16 mouse cellular contexts compared by ENCODE assay signal in genomic region chr9:13807657-13808056, GRCm38 (mm10).
"Had no signal": no experiment of that assay in that cellular context is flagged by ENCODE, and none has a peak within 500 bp of the region (broad histone marks: within the 10 kb centered on the region; RNA-seq: fewer than 3 reads in every experiment).

No protein-coding gene starts in this region.

- DNase-seq: retina, postnatal 1 day; right cerebral cortex, adult 18-20 months; right cerebral cortex, postnatal 14 days; right cerebral cortex, postnatal 25 days; right cerebral cortex, postnatal 4 days; spleen, adult 18-20 months; thymus, adult 18-20 months; thymus, adult 2 months; thymus, postnatal 14 days; thymus, postnatal 36 days; thymus, postnatal 4 days had no signal

- H3K4me3 ChIP-seq: neural tube, embryonic 12.5 days; neural tube, embryonic 13.5 days; neural tube, embryonic 15.5 days; stomach, embryonic 15.5 days had no signal

- H3K27me3 ChIP-seq: neural tube, embryonic 12.5 days; neural tube, embryonic 13.5 days; neural tube, embryonic 15.5 days; stomach, embryonic 15.5 days had no signal

- H3K4me1 ChIP-seq: neural tube, embryonic 12.5 days; neural tube, embryonic 13.5 days; neural tube, embryonic 15.5 days; stomach, embryonic 15.5 days had no signal

- H3K9ac ChIP-seq: neural tube, embryonic 12.5 days; neural tube, embryonic 13.5 days; neural tube, embryonic 15.5 days; stomach, embryonic 15.5 days had no signal

- H3K4me2 ChIP-seq: neural tube, embryonic 12.5 days; neural tube, embryonic 13.5 days; neural tube, embryonic 15.5 days; stomach, embryonic 15.5 days had no signal

- H3K27ac ChIP-seq: neural tube, embryonic 12.5 days; neural tube, embryonic 13.5 days; neural tube, embryonic 15.5 days; stomach, embryonic 15.5 days; stomach, postnatal 0 days had no signal

- H3K9me3 ChIP-seq: neural tube, embryonic 12.5 days; neural tube, embryonic 13.5 days; neural tube, embryonic 15.5 days; stomach, embryonic 15.5 days had no signal
